Mouse (Mus musculus) CH12.LX (cell line): ENCODE measurements around the gene Fnbp1.

Experiments
- BHLHE40 ChIP-seq: IDR thresholded peaks from 2 replicates; pipeline ENCODE4 v1.6.1; 2011; ENCODE audit warnings: mild to moderate bottlenecking, low read depth, low read length, improper control_type of control experiment
- CHD2 ChIP-seq: IDR thresholded peaks from 2 replicates; pipeline ENCODE4 v1.6.1; 2011; ENCODE audit warnings: low read length, improper control_type of control experiment
- CTCF ChIP-seq, 2 experiments: IDR thresholded peaks in 1 of 2; conservative IDR thresholded peaks in 1 of 2; 2 replicates each; pipeline ENCODE4 v1.5.1; 2011 to 2012; ENCODE audit warnings: low read depth in 2 of 2, low read length in 2 of 2, improper control_type of control experiment in 1 of 2, inconsistent platforms in 1 of 2, mild to moderate bottlenecking in 1 of 2, moderate library complexity in 1 of 2
- EP300 ChIP-seq: IDR thresholded peaks from 2 replicates; pipeline ENCODE4 v1.6.1; 2011; ENCODE audit warnings: low read length, improper control_type of control experiment
- HCFC1 ChIP-seq: IDR thresholded peaks from 2 replicates; pipeline ENCODE4 v1.6.1; 2012; ENCODE audit warnings: low read depth, mild to moderate bottlenecking, inconsistent platforms, low read length, improper control_type of control experiment
- MAFK ChIP-seq: IDR thresholded peaks from 2 replicates; pipeline ENCODE4 v1.6.1; 2011; ENCODE audit warnings: low read length, improper control_type of control experiment; ENCODE audit not compliant: insufficient replicate concordance
- MAZ ChIP-seq: IDR thresholded peaks from 2 replicates; pipeline ENCODE4 v1.6.1; 2012; ENCODE audit warnings: low read depth, mild to moderate bottlenecking, inconsistent platforms, low read length, improper control_type of control experiment, moderate library complexity
- MEF2A ChIP-seq: IDR thresholded peaks from 2 replicates; pipeline ENCODE4 v1.6.1; 2014; ENCODE audit warnings: low read depth, mild to moderate bottlenecking, inconsistent platforms, low read length, improper control_type of control experiment, borderline replicate concordance
- MXI1 ChIP-seq: IDR thresholded peaks from 2 replicates; pipeline ENCODE4 v1.6.1; 2011; ENCODE audit warnings: mild to moderate bottlenecking, low read depth, low read length, improper control_type of control experiment
- POLR2A ChIP-seq: IDR thresholded peaks from 2 replicates; pipeline ENCODE4 v1.6.1; 2011; ENCODE audit warnings: low read depth, mild to moderate bottlenecking, improper control_type of control experiment, low read length
- RCOR1 ChIP-seq: conservative IDR thresholded peaks from 2 replicates; pipeline ENCODE4 v1.6.1; 2012; ENCODE audit warnings: low read depth, mild to moderate bottlenecking, inconsistent platforms, low read length, improper control_type of control experiment
- UBTF ChIP-seq: IDR thresholded peaks from 2 replicates; pipeline ENCODE4 v1.6.1; 2012; ENCODE audit warnings: low read depth, mild to moderate bottlenecking, inconsistent platforms, low read length, improper control_type of control experiment, moderate library complexity

DNA sequence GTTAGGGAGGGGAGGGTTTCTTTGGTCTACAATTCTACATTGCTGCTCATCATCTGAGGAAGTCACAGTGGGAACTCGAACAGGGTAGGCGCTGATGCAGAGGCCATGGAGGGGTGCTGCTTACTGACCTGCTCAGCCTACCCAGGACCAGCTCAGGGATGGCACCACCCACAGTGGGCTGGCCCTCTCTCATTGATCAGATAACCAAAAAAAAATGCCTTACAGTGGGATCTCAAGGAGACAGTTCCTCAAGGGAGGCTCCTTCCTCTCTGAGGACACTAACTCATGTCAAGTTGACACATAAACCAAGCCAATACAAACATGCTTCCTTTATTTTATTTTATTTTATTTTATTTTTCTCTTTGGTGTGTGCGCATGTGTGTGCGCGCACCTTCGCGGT, 72.3 kb downstream of the Fnbp1 start:
- TF ChIP-seq CHD2 (no peak), CTCF (conservative IDR thresholded peaks at IDR 0.05 in 1 of 2, IDR thresholded peaks at IDR 0.05 in 1 of 2; ENCODE audit: low read depth in 2 of 2, low read length in 2 of 2) (no peak), EP300 (no peak), MAZ (no peak), MXI1 (no peak), RCOR1 (no peak), POLR2A (no peak), MAFK (no peak), HCFC1 (no peak), MEF2A (no peak), UBTF (no peak), BHLHE40 (no peak)
